Mouse (Mus musculus): ENCODE measurements at regions not wholly inside any gene's neighbourhood (a gene's known extent, or its start where the extent isn't known, plus 50 kb on each side); places are given as distances from the start of the nearest gene placed in this dataset.

- no peaks in the 10 kb centered on the region for H3K36me3 ChIP-seq (ENCODE audit: control insufficient read depth, insufficient read depth, low read length)
- H3K27me3 ChIP-seq (ENCODE audit: control insufficient read depth, insufficient read depth, low read length): no peaks in the 10 kb centered on the region
- no peak overlapping the region for H3K4me3 ChIP-seq (ENCODE audit: low read depth, low read length)
- no peaks in the 10 kb centered on the region for H3K9me3 ChIP-seq (ENCODE audit: control insufficient read depth, low read length)
- no peak for ATAC-seq (ENCODE audit: low read depth)
- 85% methylated on average over 5 of the region's 5 CpGs for WGBS
- no peak overlapping the region for H3K4me2 ChIP-seq (ENCODE audit: low read depth, low read length)
- H3K4me1 ChIP-seq (ENCODE audit: control insufficient read depth, insufficient read depth, low read length): no peaks in the 10 kb centered on the region
- H3K27ac ChIP-seq (ENCODE audit: low read depth, low read length): no peak overlapping the region
- no peak overlapping the region for H3K9ac ChIP-seq (replicated peaks; ENCODE audit: low read depth, low read length)
Measured at GRCm38 (mm10) chr16:52513546-52514409, 59.9 kb upstream of the Alcam start.

DNA sequence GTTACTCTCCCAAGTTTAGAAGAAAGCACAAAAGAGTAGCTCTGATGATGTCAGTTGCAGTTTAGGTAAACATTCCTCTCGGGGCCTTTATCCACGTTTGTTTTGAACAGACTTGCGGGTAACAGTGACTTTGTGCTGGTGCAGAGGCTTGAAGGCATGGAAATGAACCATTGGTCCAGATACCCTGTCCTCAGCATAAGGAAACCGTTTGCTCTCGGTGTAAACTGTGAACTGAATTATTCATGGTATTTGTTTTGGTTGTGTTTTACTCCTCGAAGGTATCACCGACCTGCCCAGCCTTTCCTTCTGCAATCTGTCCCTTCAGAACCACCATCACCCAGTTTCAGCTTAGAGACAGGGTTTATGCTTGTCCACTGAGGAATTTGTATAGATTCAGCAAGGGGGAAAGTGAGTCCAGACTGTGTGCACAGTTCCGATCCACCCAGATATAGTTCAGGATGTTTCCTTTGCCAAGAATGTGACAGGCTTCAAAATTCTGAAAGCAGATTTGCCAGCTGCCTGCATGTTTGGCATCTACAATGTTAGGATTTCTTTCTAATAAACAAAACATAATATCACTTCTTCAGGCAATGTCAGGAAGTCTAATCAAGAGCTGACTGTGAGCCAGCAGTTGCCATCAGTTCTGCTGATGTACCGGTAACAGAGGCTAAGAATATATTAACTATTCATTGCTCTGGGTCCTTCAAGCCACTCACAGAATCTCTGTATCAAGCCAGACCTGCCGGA lies 54.9 kb upstream of the Alcam start:
- H3K4me1 ChIP-seq (ENCODE audit: control insufficient read depth, insufficient read depth, low read length): no peaks in the 10 kb centered on the region
- no peaks in the 10 kb centered on the region for H3K36me3 ChIP-seq (ENCODE audit: control insufficient read depth, insufficient read depth, low read length)
- no peak overlapping the region for H3K4me3 ChIP-seq (ENCODE audit: low read depth, low read length)
- no peaks in the 10 kb centered on the region for H3K27me3 ChIP-seq (ENCODE audit: control insufficient read depth, insufficient read depth, low read length)
- no peak overlapping the region for H3K27ac ChIP-seq (ENCODE audit: low read depth, low read length)
- no peak overlapping the region for H3K4me2 ChIP-seq (ENCODE audit: low read depth, low read length)
- no peak for ATAC-seq (ENCODE audit: low read depth)
- H3K9me3 ChIP-seq (ENCODE audit: control insufficient read depth, low read length): no peaks in the 10 kb centered on the region
- 72% methylated on average over 10 of the region's 10 CpGs for WGBS
- H3K9ac ChIP-seq (replicated peaks; ENCODE audit: low read depth, low read length): no peak overlapping the region
